Mouse (Mus musculus) heart, embryonic 16.5 days (tissue): ENCODE measurements at regions not wholly inside any gene's neighbourhood (a gene's known extent, or its start where the extent isn't known, plus 50 kb on each side); places are given as distances from the start of the nearest gene placed in this dataset.

Experiments
- ATAC-seq: fragments of 200-750 bp; cut with Nextera tagmentation; replicated peaks from 2 replicates; pipeline ENCODE4 v1.8.0; 2017; ENCODE audit warnings: moderate number of reproducible peaks; ENCODE audit not compliant: insufficient read depth, low FRiP score; ENCODE audit errors: extremely low read depth
- H3K27ac ChIP-seq: fragments of 300-500 bp; sonication (generic); 2 replicates; pipeline ENCODE4 v1.5.1; 2014; ENCODE audit warnings: mild to moderate bottlenecking, low read length, control low read depth, moderate library complexity
- H3K27me3 ChIP-seq: fragments of 300-500 bp; sonication (generic); 2 replicates; pipeline ENCODE4 v1.6.1; 2014; ENCODE audit warnings: low read length, mixed read lengths; ENCODE audit not compliant: control insufficient read depth, insufficient read depth
- H3K36me3 ChIP-seq: fragments of 300-500 bp; sonication (generic); 2 replicates; pipeline ENCODE4 v1.6.1; 2014; ENCODE audit not compliant: control insufficient read depth, insufficient read depth
- H3K4me1 ChIP-seq: fragments of 300-500 bp; sonication (generic); 2 replicates; pipeline ENCODE4 v1.6.1; 2014; ENCODE audit warnings: low read length, mixed read lengths; ENCODE audit not compliant: control insufficient read depth, insufficient read depth
- H3K4me2 ChIP-seq: fragments of 300-500 bp; sonication (generic); 2 replicates; pipeline ENCODE4 v1.6.1; 2014; ENCODE audit warnings: low read depth, mild to moderate bottlenecking, control low read depth, low read length
- H3K4me3 ChIP-seq: fragments of 300-500 bp; sonication (generic); 2 replicates; pipeline ENCODE4 v1.5.1; 2014; ENCODE audit warnings: mild to moderate bottlenecking, control low read depth, low read length
- H3K9ac ChIP-seq: fragments of 300-500 bp; sonication (generic); 2 replicates; pipeline ENCODE4 v1.6.1; 2014; ENCODE audit warnings: low read length, control low read depth
- H3K9me3 ChIP-seq: fragments of 300-500 bp; sonication (generic); replicated peaks from 2 replicates; pipeline ENCODE4 v1.6.1; 2016; ENCODE audit warnings: low read length; ENCODE audit not compliant: control insufficient read depth
- WGBS: fragments of 180-500 bp; shearing (Covaris S2); extraction: QIAGEN DNeasy Blood & Tissue Kit; methylation state at CpG from one replicate; pipeline ENCODE4 v1.1.7; 2014; 5-methylcytosine and 5-hydroxymethylcytosine counted together

GRCm38 (mm10) chr3:18670203-18670700 lies 722.0 kb downstream of the Cypt12 start:
- H3K9me3 ChIP-seq, result no peaks in the 10 kb centered on the region
- no peaks in the 10 kb centered on the region for H3K4me1 ChIP-seq
- no peak overlapping the region for H3K4me3 ChIP-seq
- H3K27ac ChIP-seq, result no peak overlapping the region
- no peak overlapping the region for H3K4me2 ChIP-seq
- 81% methylated on average over 5 of the region's 5 CpGs for WGBS
- H3K27me3 ChIP-seq, result no peaks in the 10 kb centered on the region
- no peaks in the 10 kb centered on the region for H3K36me3 ChIP-seq
- H3K9ac ChIP-seq, result no peak overlapping the region
- ATAC-seq, result no peak

- 66% methylated on average over 1 of the region's 1 CpGs for WGBS
- Histone ChIP-seq H3K9me3 (no peaks in the 10 kb centered on the region), H3K27me3 (no peaks in the 10 kb centered on the region), H3K4me2 (no peak overlapping the region), H3K9ac (no peak overlapping the region), H3K27ac (no peak overlapping the region), H3K4me1 (no peaks in the 10 kb centered on the region), H3K36me3 (no peaks in the 10 kb centered on the region), H3K4me3 (no peak overlapping the region)
- ATAC-seq, result no peak
Observed at GRCm38 (mm10) chr3:18671681-18672080, 723.5 kb downstream of the Cypt12 start.

- Histone ChIP-seq H3K4me1 (no peaks in the 10 kb centered on the region), H3K4me2 (no peak overlapping the region), H3K9ac (no peak overlapping the region), H3K36me3 (no peaks in the 10 kb centered on the region), H3K27me3 (no peaks in the 10 kb centered on the region), H3K4me3 (no peak overlapping the region), H3K27ac (no peak overlapping the region), H3K9me3 (no peaks in the 10 kb centered on the region)
- WGBS, result 82% methylated on average over 6 of the region's 6 CpGs
- ATAC-seq, result no peak
Observed at GRCm38 (mm10) chr3:18683346-18684101, 735.3 kb downstream of the Cypt12 start.

- no peak overlapping the region for H3K4me3 ChIP-seq
- WGBS, result 79% methylated on average over 4 of the region's 4 CpGs
- no peak for ATAC-seq
Observed at GRCm38 (mm10) chr3:18695113-18695792, 747.0 kb downstream of the Cypt12 start.

GRCm38 (mm10) chr3:18696981-18697660 lies 748.9 kb downstream of the Cypt12 start:
- no peaks in the 10 kb centered on the region for H3K36me3 ChIP-seq
- no peak for ATAC-seq
- H3K27me3 ChIP-seq, result no peaks in the 10 kb centered on the region
- H3K4me3 ChIP-seq, result no peak overlapping the region
- H3K4me1 ChIP-seq, result no peaks in the 10 kb centered on the region
- WGBS, result 84% methylated on average over 2 of the region's 2 CpGs
- H3K9me3 ChIP-seq, result no peaks in the 10 kb centered on the region
- H3K27ac ChIP-seq, result no peak overlapping the region
- H3K4me2 ChIP-seq, result no peak overlapping the region
- H3K9ac ChIP-seq, result no peak overlapping the region

More at GRCm38 (mm10) chr3:18695113-18695792, 747.0 kb downstream of the Cypt12 start:
- H3K4me1 ChIP-seq, result no peaks in the 10 kb centered on the region
- no peak overlapping the region for H3K9ac ChIP-seq
- H3K9me3 ChIP-seq, result no peaks in the 10 kb centered on the region
- no peak overlapping the region for H3K4me2 ChIP-seq
- no peaks in the 10 kb centered on the region for H3K27me3 ChIP-seq
- H3K36me3 ChIP-seq, result no peaks in the 10 kb centered on the region
- no peak overlapping the region for H3K27ac ChIP-seq

- no peaks in the 10 kb centered on the region for H3K27me3 ChIP-seq
- no peaks in the 10 kb centered on the region for H3K9me3 ChIP-seq
- no peak overlapping the region for H3K9ac ChIP-seq
- no peaks in the 10 kb centered on the region for H3K4me1 ChIP-seq
- no peak overlapping the region for H3K4me3 ChIP-seq
- H3K36me3 ChIP-seq, result no peaks in the 10 kb centered on the region
- H3K4me2 ChIP-seq, result no peak overlapping the region
- no peak overlapping the region for H3K27ac ChIP-seq
- ATAC-seq, result no peak
Observed at GRCm38 (mm10) chr3:18698106-18698505, 749.9 kb downstream of the Cypt12 start.

- Histone ChIP-seq H3K27ac (no peak overlapping the region), H3K4me3 (no peak overlapping the region), H3K9ac (no peak overlapping the region), H3K27me3 (no peaks in the 10 kb centered on the region), H3K4me1 (no peaks in the 10 kb centered on the region), H3K9me3 (no peaks in the 10 kb centered on the region), H3K36me3 (no peaks in the 10 kb centered on the region), H3K4me2 (no peak overlapping the region)
- no peak for ATAC-seq
- 72% methylated on average over 6 of the region's 6 CpGs for WGBS
Observed at GRCm38 (mm10) chr3:18705165-18705564, 757.0 kb downstream of the Cypt12 start.

- no peak overlapping the region for H3K27ac ChIP-seq
- 74% methylated on average over 9 of the region's 9 CpGs for WGBS
- no peak overlapping the region for H3K4me2 ChIP-seq
- ATAC-seq, result no peak
- no peak overlapping the region for H3K9ac ChIP-seq
- H3K27me3 ChIP-seq, result no peaks in the 10 kb centered on the region
- H3K4me3 ChIP-seq, result no peak overlapping the region
- no peaks in the 10 kb centered on the region for H3K4me1 ChIP-seq
- H3K36me3 ChIP-seq, result no peaks in the 10 kb centered on the region
- no peaks in the 10 kb centered on the region for H3K9me3 ChIP-seq
Observed at GRCm38 (mm10) chr3:18705756-18706155, 757.5 kb downstream of the Cypt12 start.

GRCm38 (mm10) chr3:18706356-18706755 lies 758.1 kb downstream of the Cypt12 start:
- Histone ChIP-seq H3K4me1 (no peaks in the 10 kb centered on the region), H3K27ac (no peak overlapping the region), H3K9ac (no peak overlapping the region), H3K27me3 (no peaks in the 10 kb centered on the region), H3K36me3 (no peaks in the 10 kb centered on the region), H3K4me2 (no peak overlapping the region), H3K4me3 (no peak overlapping the region), H3K9me3 (no peaks in the 10 kb centered on the region)
- no peak for ATAC-seq
